Mouse (Mus musculus): ENCODE measurements around the gene Pde4dip.

- TF ChIP-seq POLR2A (IDR thresholded peaks at IDR 0.05; ENCODE audit: low read depth, low read length) (no peak), CTCF (conservative IDR thresholded peaks at IDR 0.05; ENCODE audit: insufficient read depth, insufficient read length, low read depth, low read length) (no peak)
These were observed 76.7 kb downstream of the Pde4dip start for GRCm38 (mm10) chr3:97811651-97812399.
